Mouse (Mus musculus) embryo, embryonic 11.5 days (tissue): Measurements from ENCODE around the gene Slc19a1.

Source experiments
- DNase-seq: peaks from one replicate; pipeline ENCODE4 v3.0.0-alpha.2; 2012; ENCODE audit warnings: low read depth, low spot score

Slc19a1 gene

DNA sequence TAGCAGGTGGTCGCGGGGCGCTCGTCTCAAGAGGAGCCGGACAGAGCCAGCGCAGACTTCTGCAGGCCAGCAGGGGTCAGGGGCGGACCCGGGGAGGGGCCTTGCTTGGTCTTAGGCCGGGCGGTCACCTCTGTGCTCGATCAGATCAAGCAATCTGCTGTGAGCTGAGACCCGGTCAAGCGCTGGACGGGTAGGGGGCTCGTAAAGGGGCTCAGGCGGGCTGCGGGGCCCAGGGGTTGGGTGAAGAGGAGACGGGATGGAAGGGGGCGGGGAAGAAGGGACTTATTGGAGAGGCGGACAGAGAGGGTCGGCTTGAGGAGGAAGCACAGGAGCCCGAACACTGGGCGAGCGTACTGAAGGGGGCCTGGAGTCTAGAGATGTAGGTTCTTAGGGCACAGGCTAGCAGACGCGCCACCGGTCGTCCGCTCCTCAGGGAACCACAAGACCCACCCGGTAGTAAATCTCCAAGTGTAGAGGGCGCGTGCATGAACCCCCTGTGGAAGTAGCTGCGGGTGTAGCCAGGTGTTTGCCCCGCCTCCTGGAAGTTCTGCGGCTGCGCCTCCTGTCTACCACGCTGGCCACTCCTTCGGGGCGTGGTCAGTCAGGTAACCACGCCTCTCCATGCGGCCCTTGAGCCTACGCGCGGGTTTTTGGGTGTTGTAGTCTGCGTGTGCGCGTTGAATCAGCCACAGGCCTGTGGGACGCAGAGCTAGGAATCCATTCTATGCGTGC lies 716 bp downstream of the Slc19a1 start:
- DNase-seq = peak; percentile 95

GRCm38 (mm10) chr10:77033323-77034025 lies 1.4 kb downstream of the Slc19a1 start:
- DNase-seq = peak; percentile 16

GRCm38 (mm10) chr10:77035487-77035886 lies 3.4 kb downstream of the Slc19a1 start:
- no peak for DNase-seq

DNA sequence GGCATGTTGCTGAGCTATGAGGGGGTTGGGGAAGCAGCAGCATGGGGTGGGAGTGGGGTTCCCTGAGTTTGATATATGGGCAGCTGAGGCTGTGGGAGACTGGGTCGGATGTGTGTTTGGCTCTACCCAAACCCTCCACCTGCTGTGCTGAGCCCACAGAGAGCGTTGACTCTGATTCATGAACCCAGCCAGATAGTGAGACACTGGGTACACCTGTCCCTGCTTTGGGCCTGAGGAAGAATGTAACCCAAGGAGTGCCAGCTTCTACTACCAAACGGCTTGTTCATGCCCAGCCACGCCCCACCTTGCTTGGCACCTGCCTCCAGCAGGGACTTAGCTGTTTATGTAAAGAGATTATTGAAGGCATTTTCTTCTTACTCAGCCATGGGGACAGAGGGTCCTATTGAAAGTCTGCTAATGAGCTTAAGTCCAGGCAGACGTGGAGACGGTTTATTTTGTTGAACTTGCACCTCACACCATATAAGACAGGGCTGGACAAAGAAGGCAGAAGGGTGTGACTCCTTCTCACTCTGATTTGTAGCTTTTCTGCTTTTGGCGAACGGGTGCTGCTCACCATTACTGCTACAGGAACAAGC lies 6.6 kb downstream of the Slc19a1 start:
- no peak for DNase-seq

DNA sequence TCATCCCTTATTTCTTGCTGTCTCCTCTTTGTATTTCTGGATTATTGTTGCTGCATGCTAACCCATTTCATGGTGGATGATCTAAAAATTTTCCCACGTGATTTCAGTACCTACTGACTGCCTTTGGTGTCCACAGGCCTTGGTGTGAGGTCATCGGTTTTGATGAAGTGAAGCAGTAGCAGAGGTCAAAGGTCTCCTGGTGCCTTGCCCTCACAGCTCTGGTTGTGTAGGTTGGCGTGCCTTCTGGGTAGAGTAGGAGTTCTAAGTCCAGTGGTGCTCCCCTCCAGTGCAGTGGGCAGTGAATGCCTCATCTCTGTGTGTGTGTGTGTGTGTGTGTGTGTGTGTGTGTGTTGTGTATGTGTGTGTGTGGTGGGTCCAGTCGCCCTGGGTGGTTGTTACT lies 16.2 kb downstream of the Slc19a1 start:
- no peak for DNase-seq

DNA sequence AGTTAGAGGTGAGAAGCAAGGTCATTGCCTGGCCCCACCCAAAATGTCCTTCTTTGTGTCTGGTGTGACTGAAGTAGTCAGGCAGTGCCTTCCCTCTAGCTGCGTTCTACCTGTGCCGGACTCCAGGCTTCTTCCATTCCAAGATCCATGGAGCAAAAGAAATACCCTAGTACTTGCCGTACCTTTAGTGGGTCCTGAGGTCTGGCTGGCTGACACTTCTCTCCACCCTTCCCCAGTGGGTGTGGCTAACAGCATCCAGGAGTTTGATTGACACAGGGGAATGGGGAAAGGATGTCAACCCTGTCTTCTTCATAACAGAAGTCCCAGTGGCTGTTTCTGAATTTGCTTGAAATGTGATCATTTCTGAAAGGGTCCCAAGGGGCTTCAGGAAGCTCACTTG lies 16.6 kb downstream of the Slc19a1 start:
- DNase-seq = no peak

DNA sequence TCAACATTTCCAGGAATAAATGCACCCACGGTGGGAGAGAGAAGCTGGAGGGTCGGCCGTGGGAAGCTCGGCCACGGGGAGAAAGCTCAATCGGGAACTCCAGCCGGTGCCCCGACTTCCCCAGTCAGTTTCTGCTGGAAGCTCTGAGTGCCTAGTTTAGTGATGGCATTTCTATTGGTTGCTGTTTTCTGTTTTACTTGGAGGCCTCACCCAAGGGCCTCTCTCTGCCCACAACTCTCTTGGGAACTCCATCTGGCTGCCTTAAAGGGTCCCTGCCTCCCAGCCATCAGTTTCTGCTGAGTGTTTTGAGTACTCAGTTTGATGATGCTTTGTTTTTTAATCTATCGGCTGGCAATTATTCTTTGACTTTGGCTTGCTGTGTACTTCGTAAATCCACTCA lies 24.7 kb downstream of the Slc19a1 start:
- no peak for DNase-seq

GRCm38 (mm10) chr10:77061426-77061825 lies 29.4 kb downstream of the Slc19a1 start:
- no peak for DNase-seq

- no peak for DNase-seq
Measured at GRCm38 (mm10) chr10:77062393-77063010, 30.5 kb downstream of the Slc19a1 start.

DNA sequence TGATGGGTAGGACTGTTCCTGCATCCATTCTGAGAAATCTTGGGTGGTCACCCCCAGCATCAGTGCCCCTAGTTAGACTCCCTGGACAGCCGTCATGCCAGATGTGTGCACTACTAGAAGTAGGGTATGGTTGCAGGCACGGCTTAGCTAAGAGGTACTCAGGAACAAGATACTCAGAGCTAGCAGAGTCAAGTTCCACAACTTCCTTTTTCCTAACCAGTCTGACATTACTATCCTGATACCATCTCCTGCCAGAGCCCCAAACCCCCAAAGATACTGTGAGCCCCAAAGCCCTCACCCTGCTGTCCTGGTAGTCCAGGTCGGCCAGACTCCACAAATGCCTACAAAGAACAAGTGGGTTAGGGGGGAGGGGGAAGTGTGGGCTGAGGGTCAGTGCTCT lies 32.2 kb downstream of the Slc19a1 start:
- no peak for DNase-seq

DNA sequence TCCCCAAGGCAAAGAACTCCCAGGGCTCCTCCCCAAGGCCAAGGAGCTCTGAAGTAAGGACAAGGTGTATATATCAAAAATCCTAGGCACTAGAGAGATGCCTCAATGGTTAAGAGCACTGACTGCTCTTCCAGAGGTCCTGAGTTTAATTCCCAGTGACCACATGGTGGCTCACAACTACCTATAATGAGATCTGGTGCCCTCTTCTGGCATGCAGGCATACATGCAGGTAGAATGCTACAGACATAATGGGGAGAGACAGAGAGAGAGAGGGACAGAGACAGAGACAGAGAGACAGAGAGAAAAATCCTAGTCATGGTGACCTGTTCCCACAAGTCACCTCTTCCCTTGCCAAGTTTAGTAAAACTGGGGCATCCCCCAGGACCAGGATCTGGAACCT lies 32.6 kb downstream of the Slc19a1 start:
- no peak for DNase-seq

GRCm38 (mm10) chr10:77068469-77068868 lies 36.4 kb downstream of the Slc19a1 start:
- no peak for DNase-seq

DNA sequence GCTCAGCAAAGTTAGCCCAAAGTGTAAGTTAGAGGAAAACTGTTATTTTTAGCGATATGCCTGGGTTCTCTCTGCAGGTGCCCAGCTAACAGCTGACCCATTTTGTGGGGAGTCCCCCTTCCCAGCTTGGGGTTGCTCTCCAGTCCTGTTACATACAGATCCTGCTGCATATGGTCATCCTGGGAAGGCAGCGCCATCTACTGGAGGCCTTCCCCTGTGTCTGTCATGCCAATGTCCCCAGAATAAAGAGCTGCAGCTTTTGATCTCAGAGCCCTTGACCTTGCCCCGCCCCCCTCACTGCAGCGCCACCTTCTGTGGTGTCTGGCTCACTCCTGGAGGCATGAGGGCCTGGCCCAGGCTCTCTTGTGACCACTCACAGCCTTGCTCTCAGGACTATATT lies 38.0 kb downstream of the Slc19a1 start:
- peak; percentile 53 for DNase-seq

DNA sequence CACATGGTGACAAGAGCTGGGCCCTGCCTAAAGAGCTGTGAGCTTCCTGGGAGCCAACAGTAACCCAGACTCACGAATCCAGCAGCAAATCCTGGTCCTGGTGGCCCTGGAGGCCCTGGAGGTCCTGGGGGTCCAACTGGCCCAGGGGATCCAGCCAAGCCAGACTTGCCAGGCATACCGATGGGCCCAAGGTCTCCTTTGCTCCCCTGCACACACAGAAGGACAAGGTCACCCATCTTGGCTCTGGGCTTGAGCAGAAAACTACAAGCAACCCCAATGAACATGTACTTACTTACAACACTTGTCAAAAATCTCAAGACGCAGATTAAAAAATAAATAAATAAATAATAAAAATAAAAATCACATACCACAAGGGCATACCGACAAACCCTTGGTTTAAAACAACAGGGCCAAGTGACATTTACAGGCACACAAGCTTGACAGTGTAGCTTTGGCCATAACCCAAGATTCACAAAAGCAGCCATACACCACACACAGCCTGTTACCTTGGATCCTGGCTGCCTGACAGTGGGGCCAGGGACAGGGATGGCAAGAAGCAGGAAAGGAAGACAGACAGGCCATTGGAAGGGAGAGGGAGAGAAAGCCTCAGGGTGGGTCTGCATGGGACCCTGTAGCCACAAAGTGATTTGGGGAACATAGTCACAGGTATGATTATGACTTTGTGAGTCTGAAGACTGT lies 42.4 kb downstream of the Slc19a1 start:
- no peak for DNase-seq

DNA sequence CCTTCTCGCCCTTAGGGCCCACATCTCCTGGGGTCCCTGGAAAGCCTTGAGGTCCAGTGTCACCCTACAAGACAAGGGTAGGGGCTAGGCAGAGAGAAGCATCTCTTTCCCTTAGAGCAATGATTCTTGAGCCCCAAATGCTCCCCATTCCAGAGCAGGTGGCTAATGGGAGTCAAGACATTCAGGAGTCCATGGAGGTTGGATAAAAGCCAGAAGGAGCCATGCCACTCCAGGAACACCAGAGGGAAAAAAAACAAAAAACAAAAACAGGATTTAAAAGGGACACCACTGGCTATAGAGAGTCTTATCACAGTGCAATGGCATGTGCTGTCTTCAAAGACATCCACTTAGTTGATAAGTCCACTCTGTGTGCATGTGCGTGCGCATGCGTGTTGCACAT lies 46.4 kb downstream of the Slc19a1 start:
- DNase-seq = no peak

DNA sequence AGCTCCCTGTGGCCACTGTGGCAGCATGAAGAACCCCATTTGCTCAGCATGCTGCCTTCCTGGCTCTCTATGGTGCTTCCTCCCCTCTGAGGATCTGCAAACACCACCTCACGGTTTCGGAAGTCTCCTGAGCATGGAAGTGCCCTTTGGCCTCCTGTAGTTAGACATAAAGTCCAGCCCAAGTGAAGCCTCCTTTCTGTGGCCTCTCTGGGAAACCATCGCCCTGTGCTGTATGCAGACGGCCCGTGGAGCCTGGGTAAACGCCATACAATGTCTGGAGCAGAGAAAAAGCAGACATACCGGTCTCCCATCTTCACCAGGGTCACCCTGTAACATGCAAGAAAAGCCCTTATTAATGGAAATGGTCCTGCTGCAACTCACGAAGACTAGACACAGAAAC lies 46.9 kb downstream of the Slc19a1 start:
- no peak for DNase-seq

GRCm38 (mm10) chr10:77082453-77082852 lies 50.4 kb downstream of the Slc19a1 start:
- DNase-seq = peak; percentile 62

GRCm38 (mm10) chr10:77082921-77083320 lies 50.9 kb downstream of the Slc19a1 start:
- no peak for DNase-seq

DNA sequence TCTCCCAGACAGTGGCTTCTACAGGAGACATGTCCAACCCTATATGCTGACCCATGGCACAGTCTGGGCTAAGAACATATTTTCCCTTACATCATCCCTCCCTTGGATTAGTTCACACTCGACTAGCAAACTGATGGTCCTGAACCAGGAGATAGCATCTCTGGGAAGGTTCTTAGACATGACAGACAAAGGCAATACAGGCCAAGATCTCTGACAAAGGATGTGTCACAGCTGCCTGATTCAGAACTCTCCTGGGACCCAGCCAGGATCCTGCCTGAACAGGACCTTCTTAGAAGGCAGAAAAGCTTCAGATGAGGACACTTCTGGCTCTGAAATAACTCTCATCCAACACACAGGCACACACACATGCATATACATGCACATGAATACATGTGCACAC lies 52.5 kb downstream of the Slc19a1 start:
- no peak for DNase-seq

GRCm38 (mm10) chr10:77089336-77089735 lies 57.3 kb downstream of the Slc19a1 start:
- DNase-seq = no peak

GRCm38 (mm10) chr10:77090063-77090462 lies 58.0 kb downstream of the Slc19a1 start:
- DNase-seq = no peak

DNA sequence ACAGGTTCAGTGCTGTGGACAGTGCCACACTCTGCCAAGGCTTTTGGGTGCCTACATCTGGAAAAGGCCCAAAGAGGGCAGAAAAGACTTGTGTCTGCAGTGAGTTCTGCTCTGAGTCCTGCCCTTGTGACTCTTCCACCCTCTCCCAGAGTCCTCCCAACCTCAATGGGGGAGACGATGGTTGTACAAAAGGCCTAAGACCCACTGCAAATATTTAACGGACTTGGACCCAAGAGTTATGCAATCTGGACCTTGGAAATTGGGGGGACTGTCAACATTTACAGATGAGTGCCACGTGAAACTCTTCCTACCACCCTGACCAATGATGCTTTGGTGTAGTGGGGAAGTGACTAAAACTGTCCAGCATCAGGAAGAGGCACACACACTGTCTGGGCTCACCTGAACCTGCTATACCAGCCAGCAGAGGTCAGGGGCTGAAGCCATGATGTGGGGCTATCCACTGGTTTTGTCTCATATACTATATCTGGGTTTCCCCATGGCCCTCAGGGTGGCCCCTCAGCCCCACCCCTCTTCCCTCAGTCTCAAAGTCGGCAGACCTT lies 59.6 kb downstream of the Slc19a1 start:
- no peak for DNase-seq
